Mouse (Mus musculus) erythroblast, embryonic 14.5 days (primary cell): ENCODE measurements around the gene Dlst. TPM values are rescaled to one million over a fixed set of nuclear protein-coding genes. Genes with fewer than 3 reads are reported as not detected.

Experiments used
- H3K27me3 ChIP-seq: 2 replicates; pipeline ENCODE4 v1.6.1; 2012; ENCODE audit warnings: inconsistent platforms; ENCODE audit not compliant: control insufficient read depth
- H3K36me3 ChIP-seq: 2 replicates; pipeline ENCODE4 v1.6.1; 2012; ENCODE audit warnings: mild to moderate bottlenecking, inconsistent platforms; ENCODE audit not compliant: control insufficient read depth
- H3K4me1 ChIP-seq: 2 replicates; pipeline ENCODE4 v1.6.1; 2012; ENCODE audit warnings: inconsistent platforms; ENCODE audit not compliant: control insufficient read depth
- H3K4me3 ChIP-seq: replicated peaks from 2 replicates; pipeline ENCODE3; 2012; ENCODE audit warnings: moderate library complexity, mild to moderate bottlenecking, inconsistent platforms
- H3K9me3 ChIP-seq: 2 replicates; pipeline ENCODE4 v1.6.1; 2012; ENCODE audit warnings: low read length, inconsistent platforms, mixed read lengths; ENCODE audit not compliant: control insufficient read depth
- GATA1 ChIP-seq: IDR thresholded peaks from 2 replicates; pipeline ENCODE4 v1.6.1; 2012; ENCODE audit warnings: low read length, inconsistent platforms, mixed read lengths
- TAL1 ChIP-seq: IDR thresholded peaks from 3 replicates; pipeline ENCODE4 v1.6.1; 2012; ENCODE audit warnings: low read length, inconsistent platforms, mixed read lengths
- polyA plus RNA-seq: library from polyadenylated mRNA; stranded (reverse); fragments of >175 nt; gene quantifications from 2 replicates; pipeline ENCODE4 v1.2.3, GENCODE M21; 2012

Gene Dlst
- polyA plus RNA-seq, 1 experiment: 55.1 TPM

DNA sequence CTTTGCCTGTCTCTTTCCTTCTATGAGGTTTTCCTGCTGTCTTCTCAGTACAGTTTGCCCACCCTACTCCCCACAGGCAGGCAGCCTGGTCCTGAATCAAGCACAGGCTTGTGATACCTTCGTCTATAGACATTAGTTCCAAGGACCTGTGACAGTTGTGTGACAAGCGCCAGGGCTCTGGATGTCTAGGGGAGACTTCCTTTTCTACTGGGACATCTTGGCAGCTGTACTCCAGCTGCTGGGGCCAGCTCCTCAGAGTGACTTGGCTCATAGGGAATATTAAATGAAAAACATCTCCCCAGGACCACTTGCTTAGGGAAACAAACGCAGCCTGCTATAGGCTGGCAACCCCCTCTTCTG is 60.3 kb downstream of the Dlst start:
- Histone ChIP-seq H3K4me1 (peaks cover 5% of the 10 kb centered on the region), H3K36me3 (no peaks in the 10 kb centered on the region), H3K9me3 (no peaks in the 10 kb centered on the region), H3K27me3 (peaks cover 18% of the 10 kb centered on the region), H3K4me3 (no peak overlapping the region)
- TF ChIP-seq TAL1 (no peak), GATA1 (no peak)

- no peak for TF ChIP-seq GATA1
- Histone ChIP-seq H3K4me3 (no peak overlapping the region), H3K36me3 (no peaks in the 10 kb centered on the region), H3K4me1 (peaks cover 14% of the 10 kb centered on the region), H3K27me3 (peaks cover 38% of the 10 kb centered on the region), H3K9me3 (no peaks in the 10 kb centered on the region)
These were observed 63.4 kb downstream of the Dlst start for GRCm38 (mm10) chr12:85174016-85174415.

DNA sequence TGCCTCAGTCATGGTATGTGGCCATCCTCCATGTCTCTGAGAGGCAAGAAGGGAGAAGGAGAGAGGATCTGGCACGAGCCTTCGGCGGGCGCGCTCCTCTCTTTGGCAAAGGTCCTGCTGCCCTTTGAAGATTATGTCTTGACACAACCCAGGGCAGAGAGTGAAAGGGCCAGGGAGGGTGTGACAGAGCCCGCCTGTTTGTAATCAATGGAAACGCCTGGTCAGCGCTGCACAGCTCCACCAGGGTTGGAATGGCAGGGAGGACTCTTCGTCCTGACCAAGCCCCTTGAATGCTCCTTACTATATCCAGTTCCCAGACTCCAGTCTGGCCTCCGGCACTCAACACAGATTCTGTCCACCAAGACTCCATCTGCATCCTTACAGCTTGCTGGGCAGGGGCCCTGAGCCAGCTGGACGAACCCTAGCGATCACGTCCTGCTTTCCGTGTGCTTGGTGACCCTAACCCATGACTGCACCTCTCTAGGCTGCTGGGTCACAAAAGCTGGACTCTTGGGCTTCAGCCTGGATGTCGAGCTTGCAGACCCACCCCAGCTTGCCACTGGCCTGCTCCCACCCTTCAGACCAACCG is 64.5 kb downstream of the Dlst start:
- H3K36me3 ChIP-seq: no peaks in the 10 kb centered on the region
- H3K4me1 ChIP-seq: peaks cover 9% of the 10 kb centered on the region
- H3K9me3 ChIP-seq: no peaks in the 10 kb centered on the region
- peaks cover 46% of the 10 kb centered on the region for H3K27me3 ChIP-seq
- TF ChIP-seq TAL1 (no peak), GATA1 (no peak)
- no peak overlapping the region for H3K4me3 ChIP-seq

GRCm38 (mm10) chr12:85175926-85176845 is 65.6 kb downstream of the Dlst start:
- Histone ChIP-seq H3K27me3 (peaks cover 56% of the 10 kb centered on the region), H3K4me1 (peaks cover 9% of the 10 kb centered on the region), H3K4me3 (no peak overlapping the region), H3K36me3 (no peaks in the 10 kb centered on the region), H3K9me3 (no peaks in the 10 kb centered on the region)
- TF ChIP-seq GATA1 (no peak), TAL1 (no peak)

- TF ChIP-seq TAL1: no peak
- TF ChIP-seq GATA1: no peak
These were observed 66.4 kb downstream of the Dlst start for GRCm38 (mm10) chr12:85176846-85177523.

DNA sequence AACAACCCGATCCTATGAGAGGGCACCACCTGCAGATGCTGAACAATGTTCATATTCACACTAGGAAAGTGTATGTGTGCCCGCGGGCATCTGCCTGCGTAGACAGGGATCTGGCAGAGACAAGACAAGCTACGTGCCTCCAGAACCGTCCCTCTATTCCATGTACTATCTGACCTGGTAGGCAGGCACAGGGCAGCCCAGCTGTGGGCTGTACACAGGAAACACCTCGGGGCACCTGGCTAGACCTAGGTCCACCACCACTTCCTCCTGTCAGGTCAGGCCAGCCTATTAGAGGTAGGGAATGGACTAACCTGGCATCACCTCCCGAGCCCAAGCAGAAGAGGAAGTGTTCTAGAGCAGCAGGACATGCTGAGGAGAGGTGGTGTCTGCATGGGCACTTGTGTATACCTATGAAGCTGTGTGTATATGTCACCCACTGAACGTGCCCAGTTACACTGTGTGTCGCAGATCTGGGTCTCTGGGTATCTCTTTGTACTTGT is 67.2 kb downstream of the Dlst start, which contains the start of gene Pgf:
Gene Pgf, minus strand, starts transcription at position 51 of the 500 bp plus-strand sequence.
- TF ChIP-seq GATA1: no peak
- TF ChIP-seq TAL1: no peak
- H3K4me3 ChIP-seq: peak within 1 kb of the TSS; percentile 45
- H3K27me3 ChIP-seq: peaks cover 72% of the 10 kb centered on the region

More at GRCm38 (mm10) chr12:85176846-85177523, 66.4 kb downstream of the Dlst start:
- no peaks in the 10 kb centered on the region for H3K9me3 ChIP-seq
- H3K4me1 ChIP-seq: peaks cover 9% of the 10 kb centered on the region
- peaks cover 64% of the 10 kb centered on the region for H3K27me3 ChIP-seq
- peak overlapping the region; percentile 45 for H3K4me3 ChIP-seq
- H3K36me3 ChIP-seq: no peaks in the 10 kb centered on the region

DNA sequence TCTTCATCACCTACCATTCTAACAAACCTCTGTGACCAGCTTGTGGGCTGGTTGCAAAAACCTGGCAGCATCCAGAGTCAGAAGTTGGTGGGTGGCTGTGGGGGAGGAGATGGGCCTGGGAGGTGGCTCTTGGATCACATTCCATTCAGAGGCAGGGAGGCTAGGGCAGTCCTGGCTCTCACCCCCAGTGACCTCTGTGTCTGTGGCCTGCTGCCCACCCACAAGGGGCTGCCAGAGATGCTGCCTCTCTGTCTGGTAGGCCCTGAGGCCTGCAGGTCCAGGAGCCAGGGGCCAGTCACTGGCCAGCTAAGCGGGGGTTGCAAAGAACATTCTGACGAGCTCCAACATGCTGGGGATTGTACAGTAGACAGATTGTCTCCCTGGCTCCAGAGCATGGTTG is 67.7 kb downstream of the Dlst start:
- TF ChIP-seq GATA1 (no peak), TAL1 (no peak)
- H3K4me3 ChIP-seq: no peak overlapping the region
- peaks cover 76% of the 10 kb centered on the region for H3K27me3 ChIP-seq
- peaks cover 9% of the 10 kb centered on the region for H3K4me1 ChIP-seq
- H3K36me3 ChIP-seq: no peaks in the 10 kb centered on the region
- H3K9me3 ChIP-seq: no peaks in the 10 kb centered on the region

More for the DNA sequence above, 67.2 kb downstream of the Dlst start, which contains the start of gene Pgf:
- Histone ChIP-seq H3K9me3 (no peaks in the 10 kb centered on the region), H3K36me3 (no peaks in the 10 kb centered on the region), H3K4me1 (peaks cover 9% of the 10 kb centered on the region)

GRCm38 (mm10) chr12:85181475-85182344 is 71.1 kb downstream of the Dlst start:
- TF ChIP-seq TAL1 (no peak), GATA1 (no peak)
- Histone ChIP-seq H3K4me1 (peaks cover 8% of the 10 kb centered on the region), H3K4me3 (no peak overlapping the region), H3K36me3 (no peaks in the 10 kb centered on the region), H3K27me3 (peaks cover 61% of the 10 kb centered on the region), H3K9me3 (no peaks in the 10 kb centered on the region)
